Mouse (Mus musculus): Measurements from ENCODE around the gene Dnal1. TPM values are rescaled to one million over a fixed set of nuclear protein-coding genes. Genes with fewer than 3 reads are reported as not detected.

Gene Dnal1
- total RNA-seq, 2 experiments from 2014 or later: 14.1 to 19.5 TPM

- DNase-seq: no peak
Observed at GRCm38 (mm10) chr12:84126899-84127298, 12.7 kb downstream of the Dnal1 start.

- peak in 1 of 2 experiments; percentile 53 for DNase-seq
Observed at GRCm38 (mm10) chr12:84128576-84128975, 14.4 kb downstream of the Dnal1 start.

GRCm38 (mm10) chr12:84129931-84130330, 15.8 kb downstream of the Dnal1 start:
- no peak for DNase-seq

GRCm38 (mm10) chr12:84132265-84132664, 18.1 kb downstream of the Dnal1 start:
- DNase-seq: peak; percentile 29 to 41

GRCm38 (mm10) chr12:84137131-84137530, 23.0 kb downstream of the Dnal1 start:
- no peak for DNase-seq

- no peak for DNase-seq
Observed at GRCm38 (mm10) chr12:84140135-84140534, 26.0 kb downstream of the Dnal1 start.

- no peak for DNase-seq
Observed at GRCm38 (mm10) chr12:84141271-84141670, 27.1 kb downstream of the Dnal1 start.

GRCm38 (mm10) chr12:84142281-84143050, 28.3 kb downstream of the Dnal1 start:
- DNase-seq: peak in 1 of 2 experiments; percentile 40

- DNase-seq: peak; percentile 70 to 71
Observed at GRCm38 (mm10) chr12:84147954-84148621, 33.9 kb downstream of the Dnal1 start, which contains the start of gene Pnma1. Gene Pnma1, minus strand, starts transcription at chr12:84148489.

GRCm38 (mm10) chr12:84148622-84149012, 34.5 kb downstream of the Dnal1 start:
- DNase-seq: no peak

- DNase-seq: no peak
Observed at GRCm38 (mm10) chr12:84149971-84150370, 35.8 kb downstream of the Dnal1 start.

- DNase-seq: no peak
Observed at GRCm38 (mm10) chr12:84150976-84151375, 36.8 kb downstream of the Dnal1 start.

GRCm38 (mm10) chr12:84151911-84152310, 37.7 kb downstream of the Dnal1 start:
- DNase-seq: no peak

GRCm38 (mm10) chr12:84152352-84153190, 38.4 kb downstream of the Dnal1 start:
- DNase-seq: peak; percentile 38 to 58

- DNase-seq: no peak
Observed at GRCm38 (mm10) chr12:84153414-84153813, 39.2 kb downstream of the Dnal1 start.

GRCm38 (mm10) chr12:84154786-84155522, 40.8 kb downstream of the Dnal1 start:
- peak; percentile 43 to 66 for DNase-seq

GRCm38 (mm10) chr12:84155523-84155871, 41.3 kb downstream of the Dnal1 start:
- no peak for DNase-seq

- no peak for DNase-seq
Observed at GRCm38 (mm10) chr12:84156210-84156609, 42.0 kb downstream of the Dnal1 start.

GRCm38 (mm10) chr12:84158156-84158555, 44.0 kb downstream of the Dnal1 start:
- no peak for DNase-seq

GRCm38 (mm10) chr12:84160491-84160890, 46.3 kb downstream of the Dnal1 start:
- DNase-seq: no peak

GRCm38 (mm10) chr12:84161116-84161515, 47.0 kb downstream of the Dnal1 start:
- no peak for DNase-seq

All from adrenal gland, postnatal 36 days (tissue).